Mouse (Mus musculus) heart, embryonic 13.5 days (tissue): Measurements from ENCODE around the gene Gm10401. TPM values are rescaled to one million over a fixed set of nuclear protein-coding genes. Genes with fewer than 3 reads are reported as not detected.

Source experiments
- ATAC-seq: fragments of 200-750 bp; cut with Nextera tagmentation; 2 replicates; pipeline ENCODE4 v1.8.0; 2017; ENCODE audit warnings: moderate TSS enrichment; ENCODE audit not compliant: insufficient number of reproducible peaks, low FRiP score, low TSS enrichment; ENCODE audit errors: extremely low read depth
- H3K27ac ChIP-seq: fragments of 300-500 bp; sonication (generic); replicated peaks from 2 replicates; pipeline ENCODE4 v1.5.1; 2015; ENCODE audit warnings: moderate library complexity, mild to moderate bottlenecking, inconsistent platforms
- H3K27me3 ChIP-seq: fragments of 300-500 bp; sonication (generic); replicated peaks from 2 replicates; pipeline ENCODE4 v1.6.1; 2015; ENCODE audit warnings: mild to moderate bottlenecking, inconsistent platforms
- H3K36me3 ChIP-seq: fragments of 300-500 bp; sonication (generic); 2 replicates; pipeline ENCODE4 v1.6.1; 2015; ENCODE audit warnings: mild to moderate bottlenecking, inconsistent platforms
- H3K4me1 ChIP-seq: fragments of 300-500 bp; sonication (generic); 2 replicates; pipeline ENCODE4 v1.6.1; 2015; ENCODE audit warnings: inconsistent platforms
- H3K4me2 ChIP-seq: fragments of 300-500 bp; sonication (generic); 2 replicates; pipeline ENCODE4 v1.6.1; 2015; ENCODE audit warnings: inconsistent platforms, mild to moderate bottlenecking, moderate library complexity
- H3K4me3 ChIP-seq: fragments of 300-500 bp; sonication (generic); 2 replicates; pipeline ENCODE4 v1.5.1; 2015; ENCODE audit warnings: moderate library complexity, mild to moderate bottlenecking, inconsistent platforms
- H3K9ac ChIP-seq: fragments of 300-500 bp; sonication (generic); 2 replicates; pipeline ENCODE4 v1.6.1; 2015; ENCODE audit warnings: inconsistent platforms, mild to moderate bottlenecking, moderate library complexity
- H3K9me3 ChIP-seq: fragments of 300-500 bp; sonication (generic); 2 replicates; pipeline ENCODE4 v1.6.1; 2016; ENCODE audit warnings: inconsistent platforms
- WGBS: fragments of 180-500 bp; shearing (Covaris S2); methylation state at CpG from one replicate; pipeline ENCODE4 v1.1.7; 2015; ENCODE audit warnings: mixed read lengths; 5-methylcytosine and 5-hydroxymethylcytosine counted together
- polyA plus RNA-seq: library from polyadenylated mRNA; unstranded; fragments of >200 nt; fragmentation: Nextera tagmentation; extraction: Ambion mirVana; gene quantifications from 2 replicates; pipeline ENCODE4 v1.2.1, GENCODE M21; 2015

The Gm10401 gene
- polyA plus RNA-seq, 1 experiment from 2014 or later: 16.7 TPM

- Histone ChIP-seq H3K27me3 (no peaks in the 10 kb centered on the region), H3K4me1 (peaks cover 84% of the 10 kb centered on the region), H3K9ac (no peak overlapping the region), H3K4me3 (no peak overlapping the region), H3K9me3 (no peaks in the 10 kb centered on the region), H3K4me2 (peak overlapping the region; percentile 21; the same call in 1 of the 2 replicates), H3K27ac (no peak overlapping the region), H3K36me3 (peaks cover 2% of the 10 kb centered on the region)
- no peak for ATAC-seq
- 84% methylated on average over 3 of the region's 3 CpGs for WGBS
These were observed 28.5 kb downstream of the Gm10401 start for GRCm38 (mm10) chr5:115069611-115070010.

DNA sequence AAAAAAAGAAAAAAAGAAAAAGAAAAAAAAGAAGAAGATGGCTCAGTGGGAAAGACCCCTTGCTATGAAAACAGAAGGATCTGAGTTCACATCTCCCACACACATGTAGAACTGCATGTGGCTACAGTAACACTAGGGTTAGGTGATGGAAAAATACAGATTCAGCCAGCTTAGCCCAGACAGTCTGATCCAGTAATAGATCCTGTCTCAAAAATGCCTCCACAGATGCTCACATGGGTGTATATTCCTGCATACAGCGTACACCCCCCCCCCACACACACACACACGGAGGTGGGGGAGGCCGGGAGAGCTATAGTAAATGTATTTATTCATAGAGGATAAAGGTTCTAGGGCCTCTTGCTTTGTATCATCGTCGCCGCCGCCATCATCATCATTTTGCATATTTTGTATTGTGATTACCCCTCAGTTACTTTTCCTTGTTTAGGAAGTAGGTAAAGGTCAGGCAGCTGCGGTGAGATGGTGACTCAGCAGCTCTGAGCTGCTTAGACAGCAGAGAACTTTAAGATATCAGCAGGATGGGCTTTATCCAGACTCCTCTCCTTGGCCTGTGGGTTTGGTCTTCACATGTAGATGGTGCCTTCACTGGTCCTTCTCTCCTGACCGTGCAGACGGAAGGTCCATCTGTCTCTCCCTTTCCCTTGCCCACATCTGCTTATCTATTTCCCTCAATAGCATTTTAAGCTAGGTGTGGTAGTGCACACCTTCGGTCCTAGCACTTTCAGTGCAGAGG, 29.2 kb downstream of the Gm10401 start:
- H3K4me3 ChIP-seq: no peak overlapping the region
- peak overlapping the region; percentile 58 for H3K27ac ChIP-seq
- H3K4me1 ChIP-seq: peaks cover 87% of the 10 kb centered on the region
- H3K9ac ChIP-seq: no peak overlapping the region
- H3K9me3 ChIP-seq: no peaks in the 10 kb centered on the region
- no peak for ATAC-seq
- no peaks in the 10 kb centered on the region for H3K27me3 ChIP-seq
- H3K4me2 ChIP-seq: peak overlapping the region; percentile 25; the same call in 1 of the 2 replicates
- H3K36me3 ChIP-seq: peaks cover 7% of the 10 kb centered on the region
- WGBS: 79% methylated on average over 11 of the region's 11 CpGs

- no peak for ATAC-seq
- 40% methylated on average over 4 of the region's 4 CpGs for WGBS
- Histone ChIP-seq H3K36me3 (peaks cover 29% of the 10 kb centered on the region), H3K4me2 (no peak overlapping the region), H3K27me3 (no peaks in the 10 kb centered on the region), H3K4me3 (no peak overlapping the region), H3K4me1 (peaks cover 75% of the 10 kb centered on the region), H3K9me3 (no peaks in the 10 kb centered on the region), H3K27ac (no peak overlapping the region), H3K9ac (no peak overlapping the region)
These were observed 31.9 kb downstream of the Gm10401 start for GRCm38 (mm10) chr5:115066245-115066644.

- no peak overlapping the region for H3K4me3 ChIP-seq
- H3K9me3 ChIP-seq: no peaks in the 10 kb centered on the region
- no peak overlapping the region for H3K9ac ChIP-seq
- H3K36me3 ChIP-seq: peaks cover 30% of the 10 kb centered on the region
- ATAC-seq: no peak
- WGBS: 94% methylated on average over 7 of the region's 7 CpGs
- H3K4me2 ChIP-seq: no peak overlapping the region
- H3K27ac ChIP-seq: no peak overlapping the region
- no peaks in the 10 kb centered on the region for H3K27me3 ChIP-seq
- H3K4me1 ChIP-seq: peaks cover 77% of the 10 kb centered on the region
These were observed 34.7 kb downstream of the Gm10401 start for GRCm38 (mm10) chr5:115063391-115063790.

DNA sequence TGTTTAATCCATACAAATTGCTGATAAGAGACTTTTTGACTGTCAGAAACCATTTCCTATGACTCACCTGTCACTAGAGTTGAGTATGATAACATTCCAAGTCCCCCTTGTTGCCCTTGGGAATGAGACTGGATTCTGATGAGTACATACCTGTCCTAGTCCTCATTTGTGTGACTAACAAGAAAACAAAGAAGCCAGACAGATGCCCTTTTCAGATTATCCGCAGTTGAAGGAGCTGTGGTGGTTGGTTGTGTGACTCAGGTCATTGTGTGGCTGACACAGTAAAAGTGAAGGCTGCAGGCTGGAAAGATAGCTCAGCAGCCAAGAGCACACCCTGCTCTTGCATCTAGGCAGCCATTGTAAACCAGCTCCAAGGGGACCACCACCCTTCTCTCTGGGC, 35.5 kb downstream of the Gm10401 start:
- Histone ChIP-seq H3K9ac (no peak overlapping the region), H3K4me2 (no peak overlapping the region), H3K27me3 (no peaks in the 10 kb centered on the region), H3K9me3 (no peaks in the 10 kb centered on the region), H3K4me3 (no peak overlapping the region), H3K36me3 (peaks cover 30% of the 10 kb centered on the region), H3K4me1 (peaks cover 74% of the 10 kb centered on the region), H3K27ac (no peak overlapping the region)
- no peak for ATAC-seq
- WGBS: 65% methylated on average over 1 of the region's 1 CpGs

- Histone ChIP-seq H3K9me3 (no peaks in the 10 kb centered on the region), H3K36me3 (peaks cover 30% of the 10 kb centered on the region), H3K4me2 (no peak overlapping the region), H3K27me3 (no peaks in the 10 kb centered on the region), H3K4me1 (peaks cover 68% of the 10 kb centered on the region), H3K9ac (no peak overlapping the region), H3K4me3 (no peak overlapping the region), H3K27ac (no peak overlapping the region)
- WGBS: 83% methylated on average over 3 of the region's 3 CpGs
- no peak for ATAC-seq
These were observed 37.1 kb downstream of the Gm10401 start for GRCm38 (mm10) chr5:115060977-115061376.

DNA sequence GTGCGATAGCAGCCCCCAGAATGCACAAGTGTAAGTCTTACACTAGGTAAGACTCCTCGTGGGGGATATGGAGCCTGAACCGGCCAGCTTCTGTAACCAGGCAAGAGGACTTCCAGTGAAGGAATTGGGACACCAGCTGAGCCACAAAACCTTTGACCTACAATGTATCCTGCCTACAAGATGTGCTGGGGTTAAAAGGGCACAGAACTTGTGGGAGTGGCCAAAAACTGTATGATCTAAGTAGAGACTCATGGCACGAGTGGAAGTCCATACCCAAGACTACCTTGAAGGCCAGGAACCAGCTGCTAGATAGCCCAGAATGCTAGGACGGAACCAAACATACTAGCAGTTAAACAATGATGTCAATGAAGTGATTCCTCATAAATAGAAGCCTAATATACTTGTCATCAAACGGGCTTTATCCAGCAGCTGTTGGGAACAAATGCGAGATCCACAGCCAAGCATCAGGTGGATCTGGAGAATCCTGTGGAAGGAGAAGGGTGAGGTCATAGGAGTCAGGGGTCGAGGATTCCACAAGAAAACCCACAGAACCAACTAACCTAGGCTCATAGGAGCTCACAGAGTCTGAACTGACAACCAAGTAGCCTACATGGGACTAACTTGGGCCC, 37.9 kb downstream of the Gm10401 start:
- no peak for ATAC-seq
- 83% methylated on average over 8 of the region's 8 CpGs for WGBS
- H3K4me2 ChIP-seq: no peak overlapping the region
- H3K9me3 ChIP-seq: no peaks in the 10 kb centered on the region
- peaks cover 30% of the 10 kb centered on the region for H3K36me3 ChIP-seq
- H3K4me1 ChIP-seq: peaks cover 67% of the 10 kb centered on the region
- no peak overlapping the region for H3K9ac ChIP-seq
- H3K4me3 ChIP-seq: no peak overlapping the region
- H3K27ac ChIP-seq: no peak overlapping the region
- H3K27me3 ChIP-seq: no peaks in the 10 kb centered on the region

DNA sequence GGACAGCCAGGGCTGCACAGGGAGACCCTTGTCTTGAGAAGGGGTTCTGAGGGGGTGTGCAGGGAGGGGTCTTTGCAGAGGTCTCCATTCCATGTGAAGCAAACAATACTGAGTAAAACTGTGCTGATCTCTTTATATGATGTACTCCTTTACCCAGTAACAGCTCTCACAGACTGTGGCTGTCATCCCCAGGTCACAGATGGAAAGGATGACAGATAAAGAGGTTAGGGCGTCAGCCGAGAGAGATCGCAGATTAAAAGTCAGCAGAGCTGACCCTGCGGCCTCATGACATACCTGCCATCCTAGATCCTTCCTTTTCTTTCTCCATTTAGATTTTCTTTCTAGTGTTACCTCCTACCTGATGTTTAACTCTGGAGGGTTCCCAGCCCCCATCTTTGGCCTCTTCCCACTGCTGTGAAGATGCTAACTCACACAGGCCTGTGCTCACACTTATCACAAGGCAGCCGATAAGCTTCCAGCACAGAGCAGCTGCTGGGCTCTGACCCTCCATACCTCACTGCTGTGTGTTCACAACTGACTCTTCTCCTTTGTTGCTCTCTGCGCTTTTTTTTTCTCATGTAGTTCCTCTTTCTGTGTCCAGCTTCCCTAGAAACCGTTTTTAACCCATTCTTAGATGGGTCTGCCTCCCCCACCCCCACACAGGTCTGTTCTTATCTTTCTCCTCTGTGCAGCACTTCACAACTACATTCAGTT, 39.4 kb downstream of the Gm10401 start:
- Histone ChIP-seq H3K4me2 (peak overlapping the region; percentile 24), H3K4me1 (peaks cover 73% of the 10 kb centered on the region)

GRCm38 (mm10) chr5:115057153-115057552, 40.9 kb downstream of the Gm10401 start:
- Histone ChIP-seq H3K27ac (no peak overlapping the region), H3K4me2 (no peak overlapping the region), H3K4me1 (peaks cover 80% of the 10 kb centered on the region), H3K36me3 (peaks cover 9% of the 10 kb centered on the region; the same call in 1 of the 2 replicates), H3K27me3 (no peaks in the 10 kb centered on the region), H3K9ac (no peak overlapping the region), H3K9me3 (no peaks in the 10 kb centered on the region), H3K4me3 (no peak overlapping the region)
- ATAC-seq: no peak; the same call in 1 of the 2 replicates
- 68% methylated on average over 4 of the region's 4 CpGs for WGBS

More for the DNA sequence above, 39.4 kb downstream of the Gm10401 start:
- Histone ChIP-seq H3K27me3 (no peaks in the 10 kb centered on the region), H3K9me3 (no peaks in the 10 kb centered on the region), H3K4me3 (no peak overlapping the region), H3K9ac (peak overlapping the region; percentile 11; the same call in 1 of the 2 replicates), H3K36me3 (peaks cover 22% of the 10 kb centered on the region), H3K27ac (peak overlapping the region; percentile 68)
- WGBS: 23% methylated on average over 7 of the region's 7 CpGs
- peak; percentile 72; the same call in 1 of the 2 replicates for ATAC-seq

DNA sequence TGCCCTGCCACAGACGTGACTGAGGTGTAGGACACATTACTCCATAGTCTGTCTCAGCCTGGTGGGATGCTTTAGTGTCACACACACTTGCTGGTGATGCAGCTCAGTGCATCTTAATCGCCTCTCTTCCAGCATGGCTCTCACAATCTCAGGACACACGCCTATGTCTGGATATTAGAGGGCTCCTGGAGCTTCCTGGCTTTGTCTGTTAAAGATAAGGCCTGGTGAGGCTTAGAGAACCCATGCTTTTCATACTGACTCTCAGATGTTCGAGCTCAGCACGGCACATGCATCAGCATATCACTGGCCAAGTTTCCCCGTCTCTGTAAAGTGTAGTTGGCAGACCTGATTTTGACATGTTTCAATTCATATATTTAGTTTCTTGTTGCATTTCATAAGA, 42.7 kb downstream of the Gm10401 start:
- no peak overlapping the region for H3K27ac ChIP-seq

DNA sequence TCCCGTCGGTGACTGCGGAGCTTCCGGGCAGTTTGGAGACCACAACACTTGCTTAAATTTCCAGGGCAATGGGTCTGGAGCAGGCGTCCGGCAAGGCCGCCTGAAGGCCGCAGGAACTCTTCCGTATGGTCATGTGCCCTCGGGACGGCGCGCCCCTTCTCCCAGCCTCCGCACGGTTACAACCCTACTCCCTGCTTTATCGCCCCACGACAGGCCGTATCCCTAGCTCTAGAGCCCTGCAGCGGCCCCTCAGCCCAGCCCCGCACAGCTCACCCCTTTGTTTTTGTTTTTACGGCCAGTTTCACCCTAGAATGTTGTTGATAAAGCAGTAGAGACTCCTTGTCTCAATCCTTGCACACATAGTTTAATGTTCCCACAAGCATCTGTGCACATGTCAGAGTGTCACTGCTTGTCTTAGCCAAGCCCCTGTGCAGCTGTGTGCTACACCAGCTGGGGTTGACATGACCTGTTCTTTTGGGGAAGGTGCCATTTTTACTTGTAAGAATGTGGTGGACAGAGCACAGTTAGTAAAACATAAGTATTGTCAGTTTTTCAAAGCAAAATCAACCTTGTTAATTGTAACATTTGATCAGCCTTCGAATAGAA, 44.2 kb downstream of the Gm10401 start:
- Histone ChIP-seq H3K9me3 (no peaks in the 10 kb centered on the region), H3K27ac (0 out of 2 replicates have a peak overlapping the region, but pooled peaks have one; percentile 3), H3K36me3 (no peaks in the 10 kb centered on the region), H3K4me2 (0 out of 2 replicates have a peak overlapping the region, but pooled peaks have one; percentile 4), H3K4me3 (no peak overlapping the region), H3K27me3 (no peaks in the 10 kb centered on the region), H3K9ac (no peak overlapping the region), H3K4me1 (peaks cover 85% of the 10 kb centered on the region)
- 75% methylated on average over 22 of the region's 22 CpGs for WGBS
- ATAC-seq: peak; percentile 34; the same call in 1 of the 2 replicates

More for the DNA sequence above, 42.7 kb downstream of the Gm10401 start:
- H3K9me3 ChIP-seq: no peaks in the 10 kb centered on the region
- no peak for ATAC-seq
- 0 out of 2 replicates have a peak overlapping the region, but pooled peaks have one; percentile 25 for H3K9ac ChIP-seq
- 30% methylated on average over 6 of the region's 6 CpGs for WGBS
- no peaks in the 10 kb centered on the region for H3K27me3 ChIP-seq
- no peak overlapping the region for H3K4me3 ChIP-seq
- peak overlapping the region; percentile 16; the same call in 1 of the 2 replicates for H3K4me2 ChIP-seq
- H3K36me3 ChIP-seq: no peaks in the 10 kb centered on the region
- H3K4me1 ChIP-seq: peaks cover 90% of the 10 kb centered on the region
